Mouse (Mus musculus) left cerebral cortex, adult 2 months (tissue): ENCODE measurements around the gene Gm4763. TPM values are rescaled to one million over a fixed set of nuclear protein-coding genes. Genes with fewer than 3 reads are reported as not detected.
A peak's percentile ranks its signal among the peaks of the same experiment; 100 is the strongest.
"Not testable (repeated sequence)": the region's sequence is repeated elsewhere in the genome, so short reads cannot be mapped to it uniquely, and the experiment has no call there.

Experiments used
- DNase-seq, 2 experiments: peaks; one replicate each; pipeline ENCODE4 v3.0.0; 2021 to 2022; ENCODE audit warnings: low spot score in 2 of 2, mixed read lengths in 1 of 2; ENCODE audit errors: extremely low spot score in 1 of 2
- H3K27ac ChIP-seq: fragments of 200-600 bp; 2 replicates; pipeline ENCODE4 v1.8.1; 2022
- H3K4me3 ChIP-seq: fragments of 200-600 bp; 2 replicates; pipeline ENCODE4 v1.8.1; 2022
- CTCF ChIP-seq: fragments of 200-600 bp; IDR thresholded peaks from 2 replicates; pipeline ENCODE4 v1.8.1; 2022; ENCODE audit warnings: antibody characterized with exemption, mild to moderate bottlenecking, moderate library complexity
- intact Hi-C: fragments of 180-260 bp; cut with DNase I; formaldehyde crosslinking; loops from one replicate; pipeline ENCODE4 v1.15.1; 2025
- total RNA-seq, 2 experiments: library from RNA; stranded (reverse); gene quantifications; 2 replicates each; pipeline ENCODE4 v1.2.3; 2021

Gene Gm4763
- total RNA-seq, 2 experiments from 2014 or later = not detected

GRCm38 (mm10) chr7:24708832-24709292 is 17.8 kb downstream of the Gm4763 start, which contains the start of gene BC049730:
Gene BC049730, plus strand, starts transcription at chr7:24709242.
- H3K27ac ChIP-seq = no peak within 1 kb of the TSS
- intact Hi-C loops = no loop called here
- no peak for DNase-seq
- no peak for TF ChIP-seq CTCF
- no peak within 1 kb of the TSS for H3K4me3 ChIP-seq

DNA sequence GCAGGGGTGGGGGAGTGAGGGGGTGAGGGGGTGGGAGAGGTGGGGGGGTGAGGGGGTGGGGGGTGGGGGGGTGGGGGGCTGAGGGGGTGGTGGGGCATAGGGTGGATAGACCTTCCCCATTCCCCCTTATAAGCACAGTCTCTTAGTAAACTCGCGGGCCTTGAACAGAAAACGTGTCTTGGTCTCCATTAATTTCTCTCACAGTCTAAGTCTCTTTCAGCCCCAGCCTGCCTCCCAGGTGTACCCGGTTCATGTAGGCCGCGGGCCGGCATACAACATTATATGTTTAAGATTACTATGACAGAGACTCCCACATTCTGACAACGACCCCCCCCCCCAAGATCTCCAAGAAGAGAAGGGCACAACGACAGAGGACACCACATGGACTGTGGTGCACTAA is 23.9 kb downstream of the Gm4763 start:
- intact Hi-C loops, H3K4me3 ChIP-seq, H3K27ac ChIP-seq, DNase-seq: not testable (repeated sequence)

DNA sequence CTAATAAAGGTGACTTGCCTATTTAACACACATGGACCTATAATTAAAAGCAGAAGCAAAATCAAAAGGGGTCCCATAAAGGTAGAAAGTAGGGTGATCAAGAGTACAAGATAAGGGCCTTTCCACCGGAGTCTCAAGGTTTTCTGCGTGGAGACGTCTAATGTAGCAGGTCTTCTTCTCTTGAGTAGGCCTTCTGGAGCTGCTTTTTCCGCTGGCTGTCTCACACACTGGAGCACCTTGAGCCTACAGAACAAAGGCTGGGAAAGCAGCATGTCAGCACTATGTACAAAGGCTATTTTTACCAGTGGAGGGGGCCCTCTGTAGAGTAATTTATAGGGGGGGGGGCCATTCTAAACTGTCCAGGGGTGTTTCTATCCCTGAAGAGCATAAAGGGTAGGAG is 28.8 kb downstream of the Gm4763 start:
- DNase-seq, intact Hi-C loops, H3K4me3 ChIP-seq, H3K27ac ChIP-seq: not testable (repeated sequence)

DNA sequence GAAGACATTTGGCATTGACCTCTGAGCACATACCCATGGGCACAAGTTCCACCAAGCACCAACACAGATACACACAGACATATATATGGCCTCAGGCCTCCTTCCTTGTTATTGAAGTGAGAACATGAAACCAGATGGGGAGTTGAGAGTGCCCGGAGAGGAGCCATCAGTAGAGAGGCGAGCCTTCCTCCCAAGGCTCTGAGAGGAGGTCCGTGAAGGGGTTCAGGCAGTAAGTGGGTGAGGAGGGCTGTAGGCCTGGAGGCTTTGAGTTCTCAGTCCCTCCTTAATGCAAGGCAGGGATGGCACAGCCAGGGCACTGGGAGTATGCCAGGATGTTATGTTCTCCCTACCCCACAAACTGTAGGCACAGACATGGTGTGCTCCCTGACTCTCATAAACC is 34.0 kb downstream of the Gm4763 start:
- intact Hi-C loops = loop anchor here (5.0 kb wide), 1 partner anchor 35 kb away; the partner anchor contains the start of gene Gm4763
- not testable (repeated sequence) for DNase-seq, H3K4me3 ChIP-seq, H3K27ac ChIP-seq

DNA sequence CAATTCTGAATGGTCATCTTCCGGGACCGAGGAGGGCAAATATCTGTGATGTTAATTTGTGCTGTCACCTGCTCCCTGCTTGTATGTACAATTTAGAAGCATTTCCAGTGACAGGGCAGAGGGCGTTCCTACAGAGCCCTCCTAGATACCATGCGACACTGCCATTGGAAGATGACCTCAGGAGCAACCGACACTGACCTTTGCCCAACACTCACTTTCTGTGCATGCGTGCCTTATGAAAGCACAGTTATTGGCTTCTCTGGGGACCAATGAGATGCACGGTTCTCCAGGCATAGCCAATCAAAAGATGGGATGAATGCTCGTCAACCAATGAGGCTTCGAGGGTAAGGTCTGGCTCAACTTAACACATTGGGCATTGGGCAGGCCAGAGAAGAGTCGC is 39.2 kb downstream of the Gm4763 start:
- H3K27ac ChIP-seq, DNase-seq, H3K4me3 ChIP-seq, intact Hi-C loops: not testable (repeated sequence)

DNA sequence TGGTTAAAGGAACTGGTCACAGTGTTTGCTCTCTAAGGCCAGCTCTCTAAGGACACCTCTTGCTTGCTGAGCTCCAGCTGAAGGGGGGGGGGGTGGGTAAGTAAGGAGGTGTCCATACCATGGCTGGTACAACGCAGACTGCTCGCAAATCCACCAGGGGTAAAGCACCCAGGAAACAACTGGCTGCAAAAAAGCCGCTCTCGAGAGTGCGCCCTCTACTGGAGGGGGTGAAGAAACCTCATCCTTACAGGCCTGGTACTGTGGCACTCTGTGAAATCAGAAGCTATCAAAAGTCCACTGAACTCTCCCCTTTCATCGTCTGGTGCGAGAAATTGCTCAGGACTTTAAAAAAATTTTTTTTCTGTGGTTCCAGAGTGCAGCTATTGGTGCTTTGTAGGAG is 42.6 kb downstream of the Gm4763 start:
- intact Hi-C loops, H3K27ac ChIP-seq, H3K4me3 ChIP-seq, DNase-seq: not testable (repeated sequence)
- TF ChIP-seq CTCF = peak; percentile 10; the same call in 1 of the 2 replicates

DNA sequence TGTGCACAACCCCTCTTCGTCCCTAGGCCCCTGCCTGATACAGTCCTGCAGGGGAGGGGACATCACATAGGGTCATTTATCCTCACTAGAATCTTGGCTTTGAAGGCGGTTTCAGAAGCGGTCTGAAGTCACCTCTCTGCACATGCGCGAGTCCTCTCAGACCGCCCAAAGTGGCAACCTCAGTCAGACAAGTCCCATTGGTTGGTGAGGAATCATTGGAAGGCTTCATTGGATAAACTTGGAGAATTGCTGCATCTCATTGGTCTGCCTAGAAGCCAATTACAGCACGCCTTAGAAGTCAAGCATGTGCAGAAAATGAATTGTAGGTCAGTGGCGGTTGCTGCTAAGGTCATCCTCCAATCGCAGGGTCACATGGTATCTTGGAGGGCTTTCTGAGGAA is 50.1 kb downstream of the Gm4763 start, which contains the start of gene Tex101:
Gene Tex101 (minus strand): TSS at position 101 of the 400 bp plus-strand sequence.
- Histone ChIP-seq H3K27ac (no peak within 1 kb of the TSS), H3K4me3 (no peak within 1 kb of the TSS)
- no peak for DNase-seq
- intact Hi-C loops = no loop called here
- no peak for TF ChIP-seq CTCF

DNA sequence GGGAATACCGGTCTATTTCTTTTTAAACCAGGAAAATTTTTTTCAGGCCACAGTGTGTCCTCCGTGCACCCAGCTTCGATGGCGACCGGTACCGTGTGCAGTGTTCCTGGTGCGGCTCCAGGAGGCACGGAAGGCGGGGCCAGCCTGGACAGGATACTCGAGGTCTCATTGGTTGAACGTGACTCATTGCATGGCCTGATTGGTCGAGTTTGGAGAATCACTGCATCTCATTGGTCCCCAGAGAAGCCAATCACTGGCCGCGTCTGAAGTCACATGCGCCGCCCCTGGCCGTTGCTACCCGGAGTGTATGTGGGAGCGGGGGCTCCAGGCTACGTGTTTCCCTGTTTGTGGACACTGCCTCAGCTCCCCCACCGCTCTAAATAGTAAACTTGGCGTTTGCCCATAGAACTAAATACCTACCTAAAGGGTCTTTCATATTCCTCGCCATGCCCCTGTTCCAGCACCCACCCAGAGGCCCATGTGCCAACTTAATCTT is 54.7 kb downstream of the Gm4763 start:
- no peak for DNase-seq
- TF ChIP-seq CTCF = no peak
- no peak overlapping the region for H3K4me3 ChIP-seq
- intact Hi-C loops = loop anchor here (2.0 kb wide), 1 partner anchor 49 kb away; no protein-coding TSS in a partner anchor
- H3K27ac ChIP-seq = no peak overlapping the region

Other genes starting within 250 kb of the Gm4763 start
- 100 to 1,000 TPM; 213 to 219 TPM for gene Cadm4, start 244.9 kb downstream of the Gm4763 start, total RNA-seq
- 10 to 100 TPM; 45.9 to 46.0 TPM for gene Zfp428, start 219.9 kb downstream of the Gm4763 start, total RNA-seq
- gene AC161166.1, start 214.5 kb downstream of the Gm4763 start, total RNA-seq = not detected
- gene Irgq, start 196.2 kb downstream of the Gm4763 start, total RNA-seq = 10 to 100 TPM; 81.6 to 84.3 TPM
- gene Pinlyp, start 180.8 kb downstream of the Gm4763 start, total RNA-seq = not detected
- 10 to 100 TPM; 32.8 to 39.5 TPM for gene Xrcc1, start 180.6 kb downstream of the Gm4763 start, total RNA-seq
- gene Ethe1, start 139.4 kb downstream of the Gm4763 start, total RNA-seq = 10 to 100 TPM; 14.4 to 14.6 TPM
- gene Zfp575, start 139.3 kb downstream of the Gm4763 start, total RNA-seq = 1 to 10 TPM; 6.8 to 6.9 TPM
- gene Phldb3, start 116.1 kb downstream of the Gm4763 start, total RNA-seq = not detected
- under 1 TPM; 0.20 to 0.63 TPM for gene Lypd3, start 90.4 kb downstream of the Gm4763 start, total RNA-seq
- gene Tex101, start 50.2 kb downstream of the Gm4763 start, total RNA-seq = not detected
- not detected for gene BC049730, start 17.7 kb downstream of the Gm4763 start, total RNA-seq
- not detected for gene Cd177, start 33.4 kb upstream of the Gm4763 start, total RNA-seq
- gene Ceacam10, start 50.3 kb upstream of the Gm4763 start, total RNA-seq = not detected
- gene Gm9844, start 135.3 kb upstream of the Gm4763 start, total RNA-seq = 1 to 10 TPM in 1 of 2 experiments, not detected in 1; 1.0 TPM
- not detected for gene Lypd4, start 143.0 kb upstream of the Gm4763 start, total RNA-seq
- gene Dmrtc2, start 143.1 kb upstream of the Gm4763 start, total RNA-seq = not detected
- 100 to 1,000 TPM; 488 to 501 TPM for gene Rps19, start 157.5 kb upstream of the Gm4763 start, total RNA-seq
- under 1 TPM; 0.37 to 0.38 TPM for gene Cd79a, start 170.5 kb upstream of the Gm4763 start, total RNA-seq
- gene Arhgef1, start 176.0 kb upstream of the Gm4763 start, total RNA-seq = 10 to 100 TPM; 75.1 to 86.6 TPM
- not detected for gene Gm4881, start 217.6 kb upstream of the Gm4763 start, total RNA-seq
- 100 to 1,000 TPM; 287 TPM for gene Rabac1, start 245.8 kb upstream of the Gm4763 start, total RNA-seq